Mouse (Mus musculus) heart, adult 8-10 months (tissue): ENCODE measurements around the gene Scaf11. TPM values are rescaled to one million over a fixed set of nuclear protein-coding genes. Genes with fewer than 3 reads are reported as not detected.
"Not testable (repeated sequence)": the region's sequence is repeated elsewhere in the genome, so short reads cannot be mapped to it uniquely, and the experiment has no call there.

Experiments used
- DNase-seq: peaks from one replicate; pipeline ENCODE4 v3.0.0; 2022; ENCODE audit warnings: low spot score
- total RNA-seq, 4 experiments: library from RNA; stranded (reverse); gene quantifications; 2 replicates each; pipeline ENCODE4 v1.2.4; 2022

Scaf11 gene
- total RNA-seq, 4 experiments from 2014 or later, result 47.1 to 54.5 (median 48.3) TPM

GRCm38 (mm10) chr15:96465076-96465475, 4.4 kb upstream of the Scaf11 start:
- DNase-seq, result no peak

GRCm38 (mm10) chr15:96463821-96464220, 3.2 kb upstream of the Scaf11 start:
- DNase-seq, result no peak

GRCm38 (mm10) chr15:96462611-96463010, 2.0 kb upstream of the Scaf11 start:
- no peak for DNase-seq

- no peak for DNase-seq
Observed at GRCm38 (mm10) chr15:96461541-96462512, 1.2 kb upstream of the Scaf11 start.

GRCm38 (mm10) chr15:96460451-96460729, 253 bp downstream of the Scaf11 start:
- no peak for DNase-seq

DNA sequence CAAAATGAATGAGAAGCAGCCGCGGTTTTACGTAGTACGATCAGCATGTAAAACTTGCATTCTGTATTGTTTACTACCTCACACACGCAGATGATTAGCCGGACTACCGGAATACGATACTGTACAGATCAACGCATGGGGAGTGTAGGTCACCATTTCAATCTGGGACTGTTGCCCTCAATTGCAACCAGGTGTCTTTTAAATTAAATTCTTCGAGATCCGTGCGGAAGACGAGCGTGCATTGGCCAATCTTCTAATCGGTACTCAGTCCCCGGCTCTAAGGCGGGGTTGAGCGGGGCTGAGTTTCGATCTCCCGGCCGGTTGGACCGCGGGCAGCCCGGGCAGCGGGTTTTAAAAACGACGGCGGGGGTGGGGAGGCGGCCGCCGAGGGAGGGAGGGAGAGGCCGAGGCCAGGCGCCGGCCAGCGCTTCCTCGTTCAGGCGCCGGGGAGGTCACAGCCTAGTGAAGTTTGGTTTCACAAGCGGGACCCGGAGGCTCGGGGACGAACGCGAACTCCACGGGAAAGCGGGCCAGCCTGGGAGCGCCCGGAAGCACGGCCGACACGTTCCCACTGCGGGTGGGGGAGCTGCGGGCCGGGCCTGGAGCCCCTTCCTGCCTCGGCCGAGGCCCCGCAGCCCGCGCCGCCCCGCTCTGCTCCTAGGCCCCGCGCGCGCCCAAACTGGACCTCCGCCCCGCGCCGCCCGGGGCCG, 747 bp downstream of the Scaf11 start:
- peak; percentile 54 for DNase-seq

DNA sequence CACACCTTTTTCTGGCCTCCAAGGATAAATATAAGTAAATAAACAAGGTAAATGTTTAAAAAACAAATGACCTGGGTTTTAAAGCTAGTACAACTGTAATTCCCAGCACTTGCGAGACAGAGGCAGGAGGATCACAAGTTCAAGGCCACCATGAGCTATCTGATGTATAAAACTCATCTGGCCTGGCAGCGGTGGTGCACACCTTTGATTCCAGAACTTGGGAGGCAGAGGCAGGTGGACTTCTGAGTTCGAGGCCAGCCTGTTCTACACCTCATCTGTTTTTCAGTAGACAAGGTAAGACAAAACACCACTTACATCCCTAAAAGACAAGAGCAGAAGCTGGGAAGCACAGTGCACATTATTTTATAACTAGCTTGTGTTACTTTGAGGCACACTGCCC, 2.4 kb downstream of the Scaf11 start:
- no peak for DNase-seq

GRCm38 (mm10) chr15:96457338-96457664, 3.3 kb downstream of the Scaf11 start:
- no peak for DNase-seq

- no peak for DNase-seq
Observed at GRCm38 (mm10) chr15:96456651-96457337, 3.8 kb downstream of the Scaf11 start.

- DNase-seq, result no peak
Observed at GRCm38 (mm10) chr15:96455595-96456214, 4.9 kb downstream of the Scaf11 start.

GRCm38 (mm10) chr15:96453346-96453745, 7.3 kb downstream of the Scaf11 start:
- no peak for DNase-seq

GRCm38 (mm10) chr15:96448656-96449299, 11.9 kb downstream of the Scaf11 start:
- no peak for DNase-seq

GRCm38 (mm10) chr15:96446785-96447184, 13.9 kb downstream of the Scaf11 start:
- no peak for DNase-seq

GRCm38 (mm10) chr15:96441480-96441879, 19.2 kb downstream of the Scaf11 start:
- DNase-seq, result not testable (repeated sequence)

DNA sequence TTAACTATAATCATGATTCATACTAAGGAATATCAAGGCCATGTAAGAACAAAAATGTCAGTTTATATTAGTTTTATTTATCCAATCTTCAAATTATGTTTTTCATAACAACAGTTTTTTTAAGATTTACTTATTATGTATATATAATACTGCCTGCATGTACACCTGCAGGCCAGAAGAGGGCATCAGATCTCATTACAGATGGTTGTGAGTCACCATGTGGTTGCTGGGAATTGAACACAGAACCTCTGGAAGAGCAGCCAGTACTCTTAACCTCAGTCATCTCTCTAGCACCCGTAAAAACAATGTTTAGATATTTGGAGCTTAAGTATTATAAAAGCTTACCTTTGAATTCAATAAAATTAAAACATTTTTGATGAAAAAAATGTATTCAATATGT, 26.4 kb downstream of the Scaf11 start:
- no peak for DNase-seq

DNA sequence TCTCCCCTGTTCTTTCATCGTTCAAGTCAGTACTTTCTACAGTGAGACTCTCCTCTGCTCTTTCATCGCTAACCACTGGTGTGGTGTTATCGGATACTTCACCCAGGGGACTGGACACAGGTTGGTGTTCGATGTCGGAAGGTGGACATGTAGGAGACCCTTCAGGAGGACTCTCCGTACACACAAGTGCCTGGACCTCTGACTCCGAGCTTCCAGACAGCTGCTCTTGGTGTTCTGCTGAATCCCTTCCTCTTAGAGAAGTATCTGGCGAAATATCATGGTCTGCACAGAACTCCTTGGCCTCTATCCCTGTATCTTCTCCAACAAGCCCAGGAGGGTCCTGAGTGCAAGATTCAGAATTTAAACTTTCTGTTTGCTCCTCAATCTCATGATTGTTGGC, 40.7 kb downstream of the Scaf11 start:
- no peak for DNase-seq

DNA sequence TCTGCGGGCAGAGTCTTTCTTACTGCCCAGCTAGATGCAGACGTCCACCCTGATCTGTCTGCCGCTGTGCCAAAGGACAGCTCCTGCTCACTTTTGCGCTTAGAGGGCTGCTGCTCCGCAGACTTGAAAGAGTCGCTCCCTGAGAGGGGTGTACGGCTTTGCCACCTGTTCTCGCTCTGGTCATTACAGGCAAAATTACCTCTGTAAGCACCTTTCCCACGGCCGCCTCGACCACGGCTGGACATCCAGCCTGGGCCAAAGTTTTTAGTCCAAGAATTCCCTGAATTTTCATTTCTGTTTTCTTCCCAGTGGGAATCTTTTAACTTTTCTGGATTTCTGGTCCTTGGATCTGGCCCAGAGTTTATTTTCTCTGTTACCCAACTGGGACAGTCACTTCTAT, 42.5 kb downstream of the Scaf11 start:
- no peak for DNase-seq

DNA sequence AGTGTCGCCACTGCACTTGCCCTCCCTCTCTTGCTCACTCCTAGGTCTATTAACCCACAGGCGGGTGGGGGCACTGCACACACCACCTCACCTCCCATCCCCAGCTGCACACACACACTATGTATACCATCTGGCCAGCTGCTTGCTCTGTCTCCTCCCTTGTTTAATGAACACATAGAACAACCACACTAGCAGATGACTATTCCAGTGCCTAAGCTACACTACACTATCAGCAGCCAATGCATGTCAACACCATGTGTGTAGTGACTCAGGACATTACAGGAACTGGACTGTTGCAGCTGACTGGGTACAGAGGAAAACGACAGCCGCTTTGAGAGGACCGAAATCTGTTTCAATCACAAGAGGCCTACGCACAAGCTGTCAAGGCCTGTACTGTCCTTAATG, 51.9 kb downstream of the Scaf11 start:
- no peak for DNase-seq

DNA sequence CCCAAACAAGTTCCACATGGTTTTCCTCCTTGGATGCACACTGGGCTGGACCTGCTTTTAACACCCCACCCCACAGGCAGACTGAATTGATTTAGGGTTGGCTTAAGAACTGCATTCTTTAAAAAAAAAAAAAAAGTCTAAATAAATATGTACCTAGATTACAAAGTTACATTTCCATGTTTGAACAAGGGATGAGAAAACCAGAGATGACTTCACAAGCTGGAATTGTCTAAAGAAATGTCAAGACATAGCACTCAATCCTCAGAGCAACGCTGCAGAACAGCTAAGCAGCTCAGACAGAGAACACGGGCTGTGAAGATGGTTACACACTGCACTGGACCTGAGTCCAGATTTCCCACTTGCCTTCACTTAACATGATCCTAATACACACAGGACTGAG, 53.5 kb downstream of the Scaf11 start:
- no peak for DNase-seq

DNA sequence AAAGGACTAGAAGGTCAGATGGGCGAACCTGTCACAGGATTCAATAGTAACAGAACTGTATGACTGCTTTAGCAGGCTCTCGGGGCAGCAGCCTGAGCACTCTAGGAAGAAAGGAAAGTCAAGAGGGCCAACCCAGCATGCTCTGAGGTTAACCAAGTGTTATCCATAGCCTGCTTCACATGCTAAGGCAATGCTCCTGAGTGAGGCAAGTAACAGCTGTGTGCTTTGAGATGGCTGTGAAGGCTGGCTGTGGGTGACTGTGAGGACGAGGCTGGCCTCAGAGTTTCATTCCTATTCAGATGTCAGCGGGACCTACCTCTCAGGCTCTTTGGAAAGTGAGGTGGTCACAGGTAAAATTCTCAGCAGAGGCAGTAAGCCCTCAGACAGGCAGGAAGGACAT, 54.4 kb downstream of the Scaf11 start:
- no peak for DNase-seq

DNA sequence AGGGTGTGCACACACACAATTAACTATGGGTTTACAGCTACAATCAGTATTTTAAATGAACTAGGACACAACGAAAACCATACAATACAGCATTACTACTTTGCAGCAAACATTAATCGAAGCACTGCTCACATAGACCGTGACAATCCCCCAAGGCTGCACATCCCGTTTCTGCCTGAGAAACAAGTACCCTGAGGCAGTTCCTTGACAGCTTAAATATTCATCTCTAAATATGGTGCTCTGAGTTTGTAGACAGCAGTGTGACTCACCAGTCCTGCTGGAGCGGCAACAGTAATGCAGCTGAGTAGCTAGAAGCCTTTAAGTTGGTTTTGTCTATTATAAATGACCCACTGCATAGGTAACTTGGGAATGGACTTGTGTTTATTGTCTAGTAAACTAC, 55.1 kb downstream of the Scaf11 start:
- DNase-seq, result no peak

- no peak for DNase-seq
Observed at GRCm38 (mm10) chr15:96398333-96398732, 62.3 kb downstream of the Scaf11 start.
